Mouse (Mus musculus): ENCODE data around the gene Decr2. TPM values are rescaled to one million over a fixed set of nuclear protein-coding genes. Genes with fewer than 3 reads are reported as not detected.
A peak's percentile ranks its signal among the peaks of the same experiment; 100 is the strongest.
"Not testable (repeated sequence)": the region's sequence is repeated elsewhere in the genome, so short reads cannot be mapped to it uniquely, and the experiment has no call there.

The Decr2 gene
- polyA plus RNA-seq, 1 experiment from 2014 or later: 34.0 TPM

DNA sequence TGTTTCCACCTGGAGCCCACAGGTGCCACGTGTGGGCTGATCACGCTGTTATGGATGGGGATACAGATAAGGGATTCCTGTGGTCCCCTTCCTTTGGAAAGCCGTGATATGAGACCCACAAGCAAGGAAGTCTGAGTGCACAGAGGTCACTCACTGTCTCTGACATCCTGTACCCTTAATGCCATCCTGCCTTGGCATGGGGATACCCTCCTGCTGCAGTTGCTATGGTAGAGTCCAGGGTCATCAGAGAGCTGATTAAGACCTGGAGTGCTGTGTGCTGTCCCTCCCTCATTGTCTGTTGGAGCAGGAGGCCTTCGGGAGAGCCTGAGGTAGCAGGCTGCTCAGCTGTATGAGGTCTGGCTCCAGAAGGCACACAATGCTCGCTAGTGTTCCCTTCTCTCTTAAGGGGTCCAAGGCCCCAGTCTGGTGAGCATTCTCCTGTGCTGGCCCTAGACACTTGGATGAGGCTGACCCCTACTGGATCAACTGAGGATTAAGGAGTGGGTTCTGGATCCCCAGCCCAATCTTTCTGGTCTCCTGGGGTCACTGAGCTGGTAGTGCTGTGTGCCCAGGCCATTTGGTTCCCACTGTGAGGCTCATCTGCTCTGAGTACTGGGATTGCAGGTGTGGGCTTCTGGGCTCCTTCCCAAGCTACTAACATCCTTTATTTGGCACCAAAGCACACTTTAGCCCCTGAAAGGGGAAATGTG is 32.4 kb upstream of the Decr2 start:
- Histone ChIP-seq H3K9me3 (no peaks in the 10 kb centered on the region), H3K4me1 (peaks cover 16% of the 10 kb centered on the region), H3K36me3 (peaks cover 24% of the 10 kb centered on the region), H3K9ac (peak overlapping the region; percentile 13; the same call in 1 of the 2 replicates), H3K27me3 (peaks cover 23% of the 10 kb centered on the region), H3K27ac (no peak overlapping the region), H3K4me2 (no peak overlapping the region), H3K4me3 (peak overlapping the region; percentile 90; the same call in 1 of the 2 replicates)
- ATAC-seq (ENCODE audit: borderline replicate concordance, extremely low read depth, low FRiP score, low TSS enrichment): no peak
- 57% methylated on average over 5 of the region's 5 CpGs for WGBS

DNA sequence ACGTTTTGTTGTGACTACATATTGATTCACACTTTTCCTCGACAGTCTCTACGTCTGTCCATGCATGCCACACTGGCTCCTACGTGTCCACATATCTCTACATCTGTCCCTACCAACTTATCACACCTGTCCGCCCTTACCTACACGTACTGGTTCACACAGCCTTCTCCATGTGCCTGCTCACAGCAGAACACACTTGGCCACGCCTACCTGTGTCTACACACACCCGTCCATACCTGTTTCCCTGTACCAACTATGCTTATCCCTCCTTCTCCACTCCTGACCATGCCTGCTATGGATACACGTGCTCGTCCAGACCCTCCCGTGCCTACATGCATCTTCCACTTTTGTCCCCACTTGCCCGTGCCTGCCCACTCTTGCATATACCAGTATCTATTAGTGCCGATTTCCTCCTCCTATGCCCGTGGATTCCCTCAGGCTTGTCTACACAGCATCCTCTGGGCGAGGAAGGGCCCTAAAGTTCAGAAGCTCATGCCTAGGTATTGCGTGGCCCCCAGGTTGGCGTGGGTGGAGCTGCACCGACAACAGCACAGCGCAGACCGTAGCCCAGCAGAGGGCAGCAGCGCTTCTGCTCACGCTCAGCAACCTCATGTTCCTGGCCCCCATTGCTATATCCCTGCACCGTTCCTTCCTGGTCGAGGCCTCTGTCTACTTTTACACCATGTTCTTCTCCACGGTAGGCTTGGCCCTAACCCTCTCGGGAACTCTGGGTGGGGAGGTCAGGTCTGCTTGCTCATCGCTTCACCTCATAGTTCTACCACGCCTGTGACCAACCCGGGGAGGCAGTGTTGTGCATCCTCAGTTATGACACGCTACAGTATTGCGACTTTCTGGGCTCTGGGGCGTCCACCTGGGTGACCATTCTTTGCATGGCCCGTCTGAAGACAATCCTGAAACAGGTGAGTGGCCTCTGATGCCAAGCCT is 29.9 kb upstream of the Decr2 start:
- Histone ChIP-seq H3K9me3 (no peaks in the 10 kb centered on the region), H3K4me2 (no peak overlapping the region), H3K36me3 (0 out of 2 replicates have a peak, but pooled peaks cover under 1% of the 10 kb centered on the region), H3K4me3 (no peak overlapping the region), H3K9ac (0 out of 2 replicates have a peak overlapping the region, but pooled peaks have one; percentile 3), H3K27ac (no peak overlapping the region), H3K4me1 (peaks cover 16% of the 10 kb centered on the region), H3K27me3 (peaks cover 49% of the 10 kb centered on the region)
- no peak for ATAC-seq (ENCODE audit: borderline replicate concordance, extremely low read depth, low FRiP score, low TSS enrichment)
- 41% methylated on average over 33 of the region's 33 CpGs for WGBS

DNA sequence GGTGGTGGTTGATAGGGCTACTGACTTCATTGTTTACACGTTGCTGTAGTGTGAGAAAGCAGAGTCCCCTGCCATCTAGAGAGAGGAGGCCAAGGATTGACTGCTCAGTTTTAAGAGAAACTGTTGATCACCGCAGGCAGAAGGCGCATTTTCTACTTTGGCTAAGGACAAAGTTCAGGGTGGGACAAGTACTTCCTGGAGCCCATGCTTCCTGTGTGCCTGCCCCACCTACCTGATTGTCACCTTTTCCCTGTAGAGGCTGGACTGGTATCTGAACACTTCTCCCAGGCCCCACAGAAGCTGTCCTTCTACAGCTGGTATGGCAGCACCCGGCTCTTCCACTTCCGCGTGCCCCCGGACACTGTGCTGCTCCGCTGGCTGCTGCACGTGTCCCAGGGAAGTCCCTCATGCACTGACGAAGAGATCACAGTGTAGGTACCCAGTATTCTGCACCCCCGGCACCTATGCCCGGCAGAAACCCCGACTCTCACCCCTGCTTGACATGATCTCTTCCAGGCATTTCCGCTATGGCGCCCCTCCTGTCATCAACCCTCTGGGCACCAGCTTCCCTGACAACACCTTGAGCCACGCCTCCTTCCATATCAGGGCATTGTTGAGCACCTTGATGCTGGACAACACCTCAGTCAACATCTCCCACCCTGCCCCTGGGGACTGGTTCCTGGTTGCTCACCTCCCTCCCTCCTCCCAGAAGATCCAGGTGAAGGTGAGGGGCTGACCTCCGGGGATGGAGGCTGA is 26.5 kb upstream of the Decr2 start:
- WGBS: 79% methylated on average over 17 of the region's 17 CpGs
- H3K4me1 ChIP-seq: peaks cover 17% of the 10 kb centered on the region
- no peaks in the 10 kb centered on the region for H3K9me3 ChIP-seq
- H3K36me3 ChIP-seq: no peaks in the 10 kb centered on the region
- no peak overlapping the region for H3K4me2 ChIP-seq
- H3K9ac ChIP-seq: no peak overlapping the region
- no peak overlapping the region for H3K4me3 ChIP-seq
- H3K27me3 ChIP-seq: peaks cover 82% of the 10 kb centered on the region
- no peak for ATAC-seq (ENCODE audit: borderline replicate concordance, extremely low read depth, low FRiP score, low TSS enrichment)
- no peak overlapping the region for H3K27ac ChIP-seq

DNA sequence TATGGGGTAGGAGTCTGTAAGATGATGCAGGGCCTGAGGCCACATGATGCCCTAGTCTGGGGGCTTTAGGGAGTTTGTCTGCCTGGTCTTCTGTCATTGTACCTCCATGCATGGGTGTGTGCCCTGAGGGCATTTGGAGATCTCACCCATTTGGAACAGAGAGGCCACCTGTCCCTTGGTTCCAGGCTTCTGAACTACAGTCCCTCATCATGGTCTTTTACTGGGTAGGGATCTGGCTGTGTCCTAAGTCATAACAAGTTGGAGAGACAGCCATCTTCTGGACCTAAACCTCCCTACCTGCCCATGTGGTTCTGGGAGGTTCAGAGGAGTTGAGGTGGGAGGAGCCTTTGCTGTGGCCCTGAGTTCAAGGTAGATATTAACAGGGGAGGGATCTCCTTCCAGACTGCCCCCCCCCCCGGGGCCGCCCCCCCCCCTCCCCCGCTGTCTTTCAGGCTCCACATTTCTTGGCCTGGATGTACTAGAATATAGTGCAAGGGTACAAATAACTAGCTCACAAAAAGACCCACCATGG is 25.9 kb upstream of the Decr2 start:
- 57% methylated on average over 2 of the region's 3 CpGs for WGBS
- Histone ChIP-seq H3K36me3 (no peaks in the 10 kb centered on the region), H3K4me1 (peaks cover 17% of the 10 kb centered on the region), H3K4me3 (no peak overlapping the region), H3K9ac (no peak overlapping the region), H3K27me3 (peaks cover 89% of the 10 kb centered on the region), H3K9me3 (no peaks in the 10 kb centered on the region), H3K27ac (no peak overlapping the region), H3K4me2 (no peak overlapping the region)
- no peak for ATAC-seq (ENCODE audit: borderline replicate concordance, extremely low read depth, low FRiP score, low TSS enrichment)

DNA sequence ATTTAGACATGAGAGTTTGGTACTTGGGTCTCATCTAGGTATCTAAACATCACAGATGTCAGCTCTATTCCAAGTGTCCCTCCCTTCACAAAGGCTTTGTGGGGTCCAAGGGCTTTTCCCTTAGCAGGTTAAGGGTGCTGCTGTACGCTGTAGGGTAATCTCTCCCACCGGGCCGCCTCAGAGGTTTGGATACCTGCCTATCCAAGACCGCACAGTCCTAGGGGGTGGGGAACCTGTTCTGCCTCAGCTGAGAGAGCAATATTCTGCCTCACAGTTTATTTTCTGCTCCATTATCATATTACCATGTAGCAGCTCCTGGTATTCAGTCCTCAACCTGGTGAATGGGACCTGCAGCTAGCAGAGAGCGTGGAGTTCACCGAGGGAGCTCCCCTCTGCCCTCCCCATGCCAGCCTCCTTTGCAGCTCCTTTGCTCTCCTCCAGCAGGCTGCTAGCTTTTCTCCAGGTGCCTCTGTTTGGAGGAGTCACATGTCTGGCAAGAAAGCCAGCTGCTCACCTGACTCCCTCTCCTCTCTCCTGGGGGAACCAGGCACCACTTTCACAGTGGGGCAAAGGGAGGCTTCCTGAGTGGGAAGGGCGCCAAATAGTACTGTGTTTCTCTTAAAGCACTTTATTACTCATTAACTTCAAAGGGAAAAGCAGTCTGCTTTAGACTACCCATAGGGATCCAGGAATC is 25.2 kb upstream of the Decr2 start:
- Histone ChIP-seq H3K27ac (no peak overlapping the region), H3K36me3 (no peaks in the 10 kb centered on the region), H3K4me3 (no peak overlapping the region), H3K9ac (no peak overlapping the region), H3K9me3 (no peaks in the 10 kb centered on the region), H3K4me1 (peaks cover 17% of the 10 kb centered on the region), H3K27me3 (peaks cover 96% of the 10 kb centered on the region), H3K4me2 (no peak overlapping the region)
- WGBS: 62% methylated on average over 7 of the region's 7 CpGs
- ATAC-seq (ENCODE audit: borderline replicate concordance, extremely low read depth, low FRiP score, low TSS enrichment): no peak

DNA sequence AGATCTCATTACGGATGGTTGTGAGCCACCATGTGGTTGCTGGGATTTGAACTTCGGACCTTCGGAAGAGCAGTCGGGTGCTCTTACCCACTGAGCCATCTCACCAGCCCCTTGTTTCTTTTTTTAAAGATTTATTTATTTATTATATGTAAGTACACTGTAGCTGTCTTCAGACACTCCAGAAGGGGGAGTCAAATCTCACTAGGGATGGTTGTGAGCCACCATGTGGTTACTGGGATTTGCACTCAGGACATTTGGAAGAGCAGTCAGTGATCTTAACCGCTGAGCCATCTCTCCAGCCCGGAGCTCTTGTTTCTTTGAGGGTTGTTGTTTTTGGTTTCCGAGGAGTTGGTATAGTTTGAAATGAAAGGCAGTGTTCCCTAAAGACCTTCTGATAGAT is 24.3 kb upstream of the Decr2 start:
- Histone ChIP-seq H3K27me3 (peaks cover 96% of the 10 kb centered on the region), H3K4me1 (peaks cover 13% of the 10 kb centered on the region)
- 59% methylated on average over 7 of the region's 7 CpGs for WGBS
- H3K27ac ChIP-seq; H3K36me3 ChIP-seq; H3K4me3 ChIP-seq; H3K9me3 ChIP-seq; H3K9ac ChIP-seq; ATAC-seq (ENCODE audit: borderline replicate concordance, extremely low read depth, low FRiP score, low TSS enrichment); H3K4me2 ChIP-seq: not testable (repeated sequence)

DNA sequence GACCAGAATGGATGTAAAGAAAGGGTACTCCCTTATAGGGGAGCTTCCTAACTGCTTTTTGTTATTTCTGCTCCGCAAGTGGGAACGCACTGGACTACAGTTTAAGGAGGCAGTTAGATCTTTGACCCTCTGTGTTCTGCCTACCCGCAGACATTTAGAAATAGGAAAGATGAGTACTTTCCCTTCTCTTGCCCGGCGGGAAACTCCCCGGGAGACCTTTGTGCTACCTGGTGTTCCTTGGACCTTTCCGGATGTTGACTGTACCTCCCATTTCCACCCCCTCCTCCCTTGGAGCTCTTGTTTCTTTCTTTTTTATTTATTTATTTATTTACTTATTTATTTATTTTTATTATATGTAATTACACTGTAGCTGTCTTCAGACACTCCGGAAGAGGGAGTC is 23.9 kb upstream of the Decr2 start:
- no peak for ATAC-seq (ENCODE audit: borderline replicate concordance, extremely low read depth, low FRiP score, low TSS enrichment)
- Histone ChIP-seq H3K27me3 (peaks cover 92% of the 10 kb centered on the region), H3K4me2 (peak overlapping the region; percentile 97), H3K9ac (peak overlapping the region; percentile 58; the same call in 1 of the 2 replicates), H3K4me3 (peak overlapping the region; percentile 70), H3K9me3 (no peaks in the 10 kb centered on the region), H3K27ac (no peak overlapping the region), H3K4me1 (peaks cover 13% of the 10 kb centered on the region), H3K36me3 (no peaks in the 10 kb centered on the region)
- WGBS: 12% methylated on average over 8 of the region's 8 CpGs

DNA sequence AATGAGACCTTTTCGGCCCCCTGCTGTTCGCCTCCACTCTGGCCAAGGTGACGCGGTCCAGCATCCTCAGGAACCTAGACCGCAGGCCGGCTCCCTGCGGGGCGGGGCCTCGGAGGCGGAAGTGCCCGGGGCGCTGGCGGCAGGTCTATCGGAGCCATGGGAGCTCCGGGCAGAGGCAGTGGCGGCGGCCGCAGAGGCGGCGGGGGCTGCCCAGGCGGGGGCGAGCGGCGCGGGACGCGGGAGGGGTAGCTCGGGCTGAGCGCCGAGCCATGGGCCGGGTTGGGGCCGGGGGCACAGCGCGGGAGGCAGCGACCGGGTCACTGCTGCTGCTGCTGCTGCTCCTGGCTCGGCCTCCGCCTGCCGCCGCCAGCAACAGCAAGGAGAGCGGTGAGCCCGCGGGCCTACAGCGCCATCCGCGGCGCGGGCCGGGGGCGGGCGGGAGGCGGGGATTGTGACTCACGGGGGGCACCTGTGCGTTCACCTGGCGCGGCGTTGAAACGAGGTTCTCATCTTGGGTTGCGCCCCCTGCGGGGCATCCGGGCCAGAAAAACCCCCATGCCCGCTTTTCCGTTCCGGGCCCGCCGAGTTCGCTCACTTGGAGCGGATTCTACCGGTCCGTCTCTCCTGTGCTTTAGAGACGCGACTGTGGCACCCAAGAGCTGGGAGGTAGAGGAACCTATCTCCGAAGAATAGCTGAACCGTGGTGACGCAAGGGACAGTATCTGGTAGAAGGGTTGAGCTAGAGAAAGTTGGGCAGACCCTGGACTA is 23.2 kb upstream of the Decr2 start, which contains the start of gene Tmem8:
Gene Tmem8, plus strand, starts transcription at position 119 of the 768 bp plus-strand sequence.
- H3K27ac ChIP-seq: peak within 1 kb of the TSS; percentile 8; the same call in 1 of the 2 replicates
- WGBS: under 1% methylated on average over 74 of the region's 75 CpGs
- H3K4me3 ChIP-seq: peak within 1 kb of the TSS; percentile 70

DNA sequence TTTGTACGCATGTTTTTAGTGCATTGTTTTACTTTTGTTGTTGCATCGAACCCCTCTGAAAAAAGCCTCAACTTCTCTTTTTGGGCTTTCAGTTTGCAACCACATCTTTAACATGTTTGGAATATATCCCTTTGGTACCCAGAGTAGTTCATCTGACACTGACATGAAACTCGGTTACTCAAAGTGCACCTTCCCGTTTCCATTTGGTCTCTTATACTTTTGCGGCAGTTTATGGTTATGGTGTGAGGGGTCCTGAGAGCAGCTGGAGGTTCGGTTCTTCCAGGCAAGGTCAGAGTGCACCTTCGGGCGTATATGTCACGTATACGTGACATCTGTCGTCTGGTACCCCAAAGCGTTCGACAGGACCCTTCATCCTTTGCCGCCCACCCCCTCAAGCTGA is 22.6 kb upstream of the Decr2 start:
- no peaks in the 10 kb centered on the region for H3K9me3 ChIP-seq
- H3K4me3 ChIP-seq: peak overlapping the region; percentile 70
- H3K36me3 ChIP-seq: no peaks in the 10 kb centered on the region
- peaks cover 13% of the 10 kb centered on the region for H3K4me1 ChIP-seq
- peaks cover 79% of the 10 kb centered on the region for H3K27me3 ChIP-seq
- H3K4me2 ChIP-seq: peak overlapping the region; percentile 97
- peak overlapping the region; percentile 58 for H3K9ac ChIP-seq
- no peak overlapping the region for H3K27ac ChIP-seq
- no peak for ATAC-seq (ENCODE audit: borderline replicate concordance, extremely low read depth, low FRiP score, low TSS enrichment)
- WGBS: 16% methylated on average over 14 of the region's 14 CpGs

More for the DNA sequence above, 23.2 kb upstream of the Decr2 start, which contains the start of gene Tmem8:
- Histone ChIP-seq H3K4me2 (peak within 1 kb of the TSS; percentile 97), H3K4me1 (peaks cover 13% of the 10 kb centered on the region), H3K9ac (peak within 1 kb of the TSS; percentile 58), H3K27me3 (peaks cover 85% of the 10 kb centered on the region), H3K36me3 (no peaks in the 10 kb centered on the region), H3K9me3 (no peaks in the 10 kb centered on the region)
- peak; percentile 62 for ATAC-seq (ENCODE audit: borderline replicate concordance, extremely low read depth, low FRiP score, low TSS enrichment)

DNA sequence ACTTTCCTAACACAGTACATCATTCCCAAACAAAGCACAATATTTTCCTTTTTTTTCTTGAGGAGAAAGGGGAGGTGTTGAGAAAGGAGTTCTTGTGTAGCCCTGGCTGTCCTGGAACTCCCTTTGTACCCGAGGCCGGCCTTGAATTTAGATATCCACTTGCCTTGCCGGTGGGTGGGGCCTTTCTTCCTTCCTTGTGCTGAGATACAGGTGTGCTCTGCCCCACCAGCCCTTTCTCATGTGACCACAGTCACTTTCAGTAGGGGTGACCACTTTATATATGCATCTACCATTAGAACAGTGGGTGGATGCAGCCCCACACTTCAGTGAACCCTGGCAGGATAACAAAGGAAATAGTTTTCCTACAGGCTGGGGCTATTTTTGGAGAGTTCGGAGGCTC is 21.6 kb upstream of the Decr2 start:
- H3K4me1 ChIP-seq: peaks cover 13% of the 10 kb centered on the region
- H3K36me3 ChIP-seq: no peaks in the 10 kb centered on the region
- WGBS: 33% methylated on average over 4 of the region's 4 CpGs
- H3K27me3 ChIP-seq: peaks cover 69% of the 10 kb centered on the region
- H3K4me3 ChIP-seq: no peak overlapping the region
- no peak for ATAC-seq (ENCODE audit: borderline replicate concordance, extremely low read depth, low FRiP score, low TSS enrichment)
- H3K9me3 ChIP-seq: no peaks in the 10 kb centered on the region
- H3K27ac ChIP-seq: no peak overlapping the region
- no peak overlapping the region for H3K4me2 ChIP-seq
- H3K9ac ChIP-seq: no peak overlapping the region
